Mouse (Mus musculus): Measurements from ENCODE around the gene Avpr1b. TPM values are rescaled to one million over a fixed set of nuclear protein-coding genes. Genes with fewer than 3 reads are reported as not detected.

Gene Avpr1b
- total and polyA plus RNA-seq, 3 experiments: 0.08 TPM; not detected in 2

GRCm38 (mm10) chr1:131600314-131600713 is 1.3 kb downstream of the Avpr1b start:
- H3K27me3 ChIP-seq (replicated peaks): peaks cover 4% of the 10 kb centered on the region
- no peak for TF ChIP-seq PAX5 (IDR thresholded peaks at IDR 0.05; ENCODE audit: low read length)
- no peak for TF ChIP-seq HCFC1 (IDR thresholded peaks at IDR 0.05; ENCODE audit: low read depth, low read length)
- peak; percentile 49 for TF ChIP-seq RAD21 (IDR thresholded peaks at IDR 0.05; ENCODE audit: low read depth, low read length)
- TF ChIP-seq BHLHE40 (IDR thresholded peaks at IDR 0.05; ENCODE audit: low read depth, low read length): no peak
- no peak for TF ChIP-seq MAZ (IDR thresholded peaks at IDR 0.05; ENCODE audit: low read depth, low read length)
- TF ChIP-seq TBP (conservative IDR thresholded peaks at IDR 0.05; ENCODE audit: low read depth, low read length): no peak
- peak; percentile 49 to 81; a peak in 3 of 4 replicates for TF ChIP-seq CTCF (conservative IDR thresholded peaks at IDR 0.05 in 1 of 2, IDR thresholded peaks at IDR 0.05 in 1 of 2; ENCODE audit: low read depth in 2 of 2, low read length in 2 of 2)
- no peak for TF ChIP-seq ETS1 (conservative IDR thresholded peaks at IDR 0.05; ENCODE audit: low read depth, low read length)
- TF ChIP-seq UBTF (IDR thresholded peaks at IDR 0.05; ENCODE audit: low read depth, low read length): no peak
- TF ChIP-seq MAX (IDR thresholded peaks at IDR 0.05; ENCODE audit: low read length): no peak
- no peak for TF ChIP-seq ZC3H11A (IDR thresholded peaks at IDR 0.05; ENCODE audit: low read depth, low read length)
- TF ChIP-seq NRF1 (IDR thresholded peaks at IDR 0.05; ENCODE audit: low read depth, low read length): peak; percentile 29; the same call in 1 of the 2 replicates
- no peak for TF ChIP-seq ZMIZ1 (IDR thresholded peaks at IDR 0.05; ENCODE audit: low read depth, low read length)
- TF ChIP-seq IRF4 (IDR thresholded peaks at IDR 0.05; ENCODE audit: low read depth, low read length): 0 out of 2 replicates have a peak, but pooled peaks have one; percentile 49
- no peak for TF ChIP-seq POLR2A (IDR thresholded peaks at IDR 0.05; ENCODE audit: low read depth, low read length)
- TF ChIP-seq MEF2A (IDR thresholded peaks at IDR 0.05; ENCODE audit: borderline replicate concordance, low read depth, low read length): 0 out of 2 replicates have a peak, but pooled peaks have one; percentile 14
- no peak for TF ChIP-seq JUND (conservative IDR thresholded peaks at IDR 0.05; ENCODE audit: low read depth, low read length)
- TF ChIP-seq POLR2AphosphoS2 (IDR thresholded peaks at IDR 0.05; ENCODE audit: low read depth, low read length): no peak
- TF ChIP-seq EP300 (IDR thresholded peaks at IDR 0.05; ENCODE audit: low read length): no peak
- TF ChIP-seq RCOR1 (conservative IDR thresholded peaks at IDR 0.05; ENCODE audit: low read depth, low read length): no peak
- TF ChIP-seq TCF12 (IDR thresholded peaks at IDR 0.05; ENCODE audit: low read depth, low read length): 0 out of 2 replicates have a peak, but pooled peaks have one; percentile 19
- no peak for TF ChIP-seq GABPA (IDR thresholded peaks at IDR 0.05; ENCODE audit: insufficient replicate concordance, low read depth, low read length)
- TF ChIP-seq NELFE (IDR thresholded peaks at IDR 0.05; ENCODE audit: low read depth, low read length): no peak
- peak; percentile 68 for TF ChIP-seq SMC3 (IDR thresholded peaks at IDR 0.05; ENCODE audit: low read depth, low read length)
- TF ChIP-seq MAFK (IDR thresholded peaks at IDR 0.05; ENCODE audit: insufficient replicate concordance, low read length): no peak
- TF ChIP-seq CHD2 (IDR thresholded peaks at IDR 0.05; ENCODE audit: low read length): no peak
- TF ChIP-seq ZNF384 (IDR thresholded peaks at IDR 0.05; ENCODE audit: low read depth, low read length): no peak
- no peak for TF ChIP-seq ZKSCAN1 (IDR thresholded peaks at IDR 0.05; ENCODE audit: borderline replicate concordance, low read depth, low read length)
- no peak for TF ChIP-seq SIN3A (IDR thresholded peaks at IDR 0.05; ENCODE audit: low read length)
- no peak for TF ChIP-seq MXI1 (IDR thresholded peaks at IDR 0.05; ENCODE audit: low read depth, low read length)
- TF ChIP-seq CHD1 (IDR thresholded peaks at IDR 0.05; ENCODE audit: low read depth, low read length): no peak
- no peak for TF ChIP-seq ELF1 (IDR thresholded peaks at IDR 0.05; ENCODE audit: low read depth, low read length)
- no peak for TF ChIP-seq E2F4 (IDR thresholded peaks at IDR 0.05; ENCODE audit: insufficient replicate concordance, low read depth, low read length)
- TF ChIP-seq USF1 (IDR thresholded peaks at IDR 0.05; ENCODE audit: low read depth, low read length): no peak
- TF ChIP-seq JUN (IDR thresholded peaks at IDR 0.05; ENCODE audit: insufficient read depth, low read depth, low read length): no peak
- TF ChIP-seq USF2 (conservative IDR thresholded peaks at IDR 0.05; ENCODE audit: low read depth, low read length): no peak
- TF ChIP-seq MYC (IDR thresholded peaks at IDR 0.05; ENCODE audit: low read depth, low read length): no peak
- TF ChIP-seq KAT2A (IDR thresholded peaks at IDR 0.05; ENCODE audit: insufficient replicate concordance, low read length): no peak
- peak; percentile 35 for DNase-seq (ENCODE audit: extremely low read depth)
- in situ Hi-C loops (cut with MboI; ENCODE audit: low pct_ligation_motif_present, low pct_unique_long_range_greater_than_20kb, low sequenced_read_pairs) (no loop called here), dilution Hi-C loops (cut with MboI; ENCODE audit: extremely low pct_ligation_motif_present, extremely low pct_unique_long_range_greater_than_20kb, low sequenced_read_pairs) (loop anchor here (25.0 kb wide), 1 partner anchor 262 kb away; the partner anchor contains the start of gene Rab29)
- H3K4me2 ChIP-seq (ENCODE audit: insufficient read depth, low read depth, poor library complexity, severe bottlenecking): no peak overlapping the region
- no peaks in the 10 kb centered on the region for H3K9me3 ChIP-seq (replicated peaks; ENCODE audit: low read length)
- H3K36me3 ChIP-seq (replicated peaks in 1 of 2; ENCODE audit: control insufficient read depth in 1 of 2, insufficient read depth in 1 of 2, low read length in 1 of 2): no peaks in the 10 kb centered on the region
- H3K4me3 ChIP-seq (replicated peaks in 1 of 3; ENCODE audit: low read depth in 2 of 3, low read length in 2 of 3, poor library complexity in 1 of 3): no peak overlapping the region
- no peaks in the 10 kb centered on the region for H3K79me2 ChIP-seq (replicated peaks; ENCODE audit: control insufficient read depth, extremely low read depth, insufficient read depth, poor library complexity, severe bottlenecking)
- peaks cover 7% of the 10 kb centered on the region in 2 experiments; a peak in 2 of 4 replicates for H3K4me1 ChIP-seq (ENCODE audit: control insufficient read depth in 1 of 2, insufficient read depth in 2 of 2)
- no peak overlapping the region for H3K9ac ChIP-seq (ENCODE audit: insufficient read depth, low read depth)
- H3K27ac ChIP-seq (ENCODE audit: insufficient read depth, low read depth): no peak overlapping the region

Measured in CH12.LX (cell line).